Mouse (Mus musculus) gonadal fat pad, adult 2 months (tissue): ENCODE measurements at regions not wholly inside any gene's neighbourhood (a gene's known extent, or its start where the extent isn't known, plus 50 kb on each side); places are given as distances from the start of the nearest gene placed in this dataset.

Experiments
- DNase-seq: peaks from one replicate; pipeline ENCODE4 v3.0.0-alpha.2; 2012; ENCODE audit warnings: low read depth

GRCm38 (mm10) chr5:39841186-39841585 is 85.9 kb upstream of the Hs3st1 start:
- DNase-seq: no peak

- peak; percentile 36 for DNase-seq
Observed at GRCm38 (mm10) chr5:39840576-39840975, 85.3 kb upstream of the Hs3st1 start.

- DNase-seq: peak; percentile 45
Observed at GRCm38 (mm10) chr5:39832565-39832964, 77.3 kb upstream of the Hs3st1 start.

GRCm38 (mm10) chr5:39824680-39825079 is 69.4 kb upstream of the Hs3st1 start:
- DNase-seq: no peak

GRCm38 (mm10) chr5:39806643-39807042 is 51.4 kb upstream of the Hs3st1 start:
- no peak for DNase-seq
